Mouse (Mus musculus) CH12.LX (cell line): ENCODE measurements around the gene Mov10l1.

Experiments
- CTCF ChIP-seq, 2 experiments: IDR thresholded peaks in 1 of 2; conservative IDR thresholded peaks in 1 of 2; 2 replicates each; pipeline ENCODE4 v1.5.1; 2011 to 2012; ENCODE audit warnings: low read depth in 2 of 2, low read length in 2 of 2, improper control_type of control experiment in 1 of 2, inconsistent platforms in 1 of 2, mild to moderate bottlenecking in 1 of 2, moderate library complexity in 1 of 2
- GABPA ChIP-seq: IDR thresholded peaks from 2 replicates; pipeline ENCODE4 v1.6.1; 2012; ENCODE audit warnings: low read depth, low read length, improper control_type of control experiment, inconsistent platforms; ENCODE audit not compliant: insufficient replicate concordance
- MAFK ChIP-seq: IDR thresholded peaks from 2 replicates; pipeline ENCODE4 v1.6.1; 2011; ENCODE audit warnings: low read length, improper control_type of control experiment; ENCODE audit not compliant: insufficient replicate concordance
- MAX ChIP-seq: IDR thresholded peaks from 2 replicates; pipeline ENCODE4 v1.6.1; 2011; ENCODE audit warnings: low read length, improper control_type of control experiment
- MXI1 ChIP-seq: IDR thresholded peaks from 2 replicates; pipeline ENCODE4 v1.6.1; 2011; ENCODE audit warnings: mild to moderate bottlenecking, low read depth, low read length, improper control_type of control experiment
- NELFE ChIP-seq: IDR thresholded peaks from 2 replicates; pipeline ENCODE4 v1.6.1; 2011; ENCODE audit warnings: low read depth, low read length, improper control_type of control experiment
- SMC3 ChIP-seq: IDR thresholded peaks from 2 replicates; pipeline ENCODE4 v1.6.1; 2011; ENCODE audit warnings: low read depth, low read length, improper control_type of control experiment
- UBTF ChIP-seq: IDR thresholded peaks from 2 replicates; pipeline ENCODE4 v1.6.1; 2012; ENCODE audit warnings: low read depth, mild to moderate bottlenecking, inconsistent platforms, low read length, improper control_type of control experiment, moderate library complexity
- ZNF384 ChIP-seq: IDR thresholded peaks from 2 replicates; pipeline ENCODE4 v1.6.1; 2012; ENCODE audit warnings: low read depth, low read length, improper control_type of control experiment, inconsistent platforms

DNA sequence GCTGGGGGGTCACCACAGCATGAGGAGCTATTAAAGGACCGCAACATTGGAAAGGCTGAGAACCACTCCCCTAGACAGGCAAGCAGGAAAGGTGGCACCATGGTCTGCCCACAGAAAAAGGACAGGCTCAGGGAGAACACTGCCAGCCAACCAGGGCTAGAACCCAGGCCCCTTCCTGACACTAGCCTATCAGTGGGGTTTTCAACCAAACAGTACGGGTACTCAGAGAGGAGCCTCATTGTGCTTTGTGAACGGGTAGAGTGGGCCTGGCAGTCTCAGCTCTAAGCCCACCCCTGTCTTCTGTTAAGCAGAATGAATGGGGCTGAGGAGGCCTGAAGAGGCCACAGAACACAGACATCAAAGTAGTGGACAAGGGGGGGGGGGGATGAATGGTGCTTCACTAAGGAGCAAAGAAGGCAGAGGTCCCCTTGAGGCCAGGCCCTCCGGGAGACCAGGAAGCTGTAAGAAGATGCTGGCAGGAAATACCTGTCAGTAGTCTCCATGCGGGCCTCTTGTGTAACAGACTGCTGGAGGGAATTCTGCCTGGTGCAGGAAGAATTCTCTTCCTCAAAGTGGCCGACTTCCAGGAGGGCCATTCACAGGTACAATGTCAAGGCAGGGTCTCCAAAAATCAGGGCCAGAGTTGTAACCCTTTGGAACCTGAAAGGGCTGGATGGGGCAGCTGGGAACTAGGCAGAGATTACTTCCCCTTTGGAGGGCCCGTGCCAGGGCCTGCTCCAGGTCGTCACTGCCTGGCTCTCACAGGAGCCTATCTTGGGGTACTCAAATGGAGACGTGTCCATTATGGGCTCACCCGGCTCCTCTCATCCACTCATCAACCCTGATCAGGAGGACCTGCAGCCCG, 92.1 kb downstream of the Mov10l1 start, which contains the start of gene Trabd:
- TF ChIP-seq CTCF (conservative IDR thresholded peaks at IDR 0.05 in 1 of 2, IDR thresholded peaks at IDR 0.05 in 1 of 2; ENCODE audit: low read depth in 2 of 2, low read length in 2 of 2) (no peak), MXI1 (no peak), NELFE (no peak), ZNF384 (no peak), UBTF (no peak), MAFK (no peak), SMC3 (no peak), MAX (no peak), GABPA (no peak)
